Mouse (Mus musculus) limb, embryonic 14.5 days (tissue): ENCODE measurements around the gene Glcci1. TPM values are rescaled to one million over a fixed set of nuclear protein-coding genes. Genes with fewer than 3 reads are reported as not detected.

Experiments used
- ATAC-seq: fragments of 200-750 bp; cut with Nextera tagmentation; 2 replicates; pipeline ENCODE4 v1.8.0; 2017; ENCODE audit warnings: low read depth, moderate number of reproducible peaks, moderate TSS enrichment; ENCODE audit not compliant: low FRiP score
- DNase-seq: peaks from one replicate; pipeline ENCODE4 v3.0.0-alpha.2; 2015; ENCODE audit warnings: low spot score
- H3K27ac ChIP-seq: fragments of 300-500 bp; sonication (generic); replicated peaks from 2 replicates; pipeline ENCODE4 v1.5.1; 2014; ENCODE audit warnings: low read depth, mild to moderate bottlenecking, low read length, moderate library complexity, mixed read lengths
- H3K27me3 ChIP-seq: fragments of 300-500 bp; sonication (generic); 2 replicates; pipeline ENCODE4 v1.6.1; 2014; ENCODE audit warnings: low read length, mixed read lengths; ENCODE audit not compliant: control insufficient read depth, insufficient read depth
- H3K36me3 ChIP-seq: fragments of 300-500 bp; sonication (generic); 2 replicates; pipeline ENCODE4 v1.6.1; 2014; ENCODE audit warnings: mild to moderate bottlenecking, low read length, moderate library complexity, mixed read lengths; ENCODE audit not compliant: control insufficient read depth, insufficient read depth
- H3K4me1 ChIP-seq: fragments of 300-500 bp; sonication (generic); 2 replicates; pipeline ENCODE4 v1.6.1; 2014; ENCODE audit warnings: antibody characterized with exemption, low read length, mixed read lengths; ENCODE audit not compliant: control insufficient read depth, insufficient read depth
- H3K4me2 ChIP-seq: fragments of 300-500 bp; sonication (generic); replicated peaks from 2 replicates; pipeline ENCODE4 v1.6.1; 2014; ENCODE audit warnings: low read depth, mild to moderate bottlenecking, low read length, moderate library complexity; ENCODE audit not compliant: severe bottlenecking
- H3K4me3 ChIP-seq: fragments of 300-500 bp; sonication (generic); replicated peaks from 2 replicates; pipeline ENCODE4 v1.5.1; 2014; ENCODE audit warnings: low read length
- H3K9ac ChIP-seq: fragments of 300-500 bp; sonication (generic); 2 replicates; pipeline ENCODE4 v1.6.1; 2014; ENCODE audit warnings: mild to moderate bottlenecking, low read depth, low read length, moderate library complexity; ENCODE audit not compliant: severe bottlenecking
- H3K9me3 ChIP-seq: fragments of 300-500 bp; sonication (generic); 2 replicates; pipeline ENCODE4 v1.6.1; 2016; ENCODE audit warnings: low read length; ENCODE audit not compliant: control insufficient read depth
- POLR2A ChIP-seq: fragments of 200-500 bp; IDR thresholded peaks from 2 replicates; pipeline ENCODE4 v1.8.0; 2012; ENCODE audit warnings: inconsistent platforms, mild to moderate bottlenecking, moderate library complexity, borderline replicate concordance; ENCODE audit not compliant: insufficient read depth, insufficient read length; ENCODE audit errors: extremely low read depth
- WGBS: fragments of 180-500 bp; shearing (Covaris S2); extraction: QIAGEN DNeasy Blood & Tissue Kit; methylation state at CpG from one replicate; pipeline ENCODE4 v1.1.7; 2014; 5-methylcytosine and 5-hydroxymethylcytosine counted together
- polyA plus RNA-seq, 2 experiments: library from polyadenylated mRNA; depleted of rRNA in 1 of 2; stranded (reverse) in 1 of 2; unstranded in 1 of 2; fragments of >200 nt; fragmentation: Nextera tagmentation in 1 of 2; extraction: Ambion mirVana in 1 of 2; gene quantifications; 2 replicates each; pipeline versions ENCODE4 v1.2.1 to v1.2.3; 2012 to 2014

The Glcci1 gene
- polyA plus RNA-seq, 2 experiments, result 10.1 to 11.9 TPM

DNA sequence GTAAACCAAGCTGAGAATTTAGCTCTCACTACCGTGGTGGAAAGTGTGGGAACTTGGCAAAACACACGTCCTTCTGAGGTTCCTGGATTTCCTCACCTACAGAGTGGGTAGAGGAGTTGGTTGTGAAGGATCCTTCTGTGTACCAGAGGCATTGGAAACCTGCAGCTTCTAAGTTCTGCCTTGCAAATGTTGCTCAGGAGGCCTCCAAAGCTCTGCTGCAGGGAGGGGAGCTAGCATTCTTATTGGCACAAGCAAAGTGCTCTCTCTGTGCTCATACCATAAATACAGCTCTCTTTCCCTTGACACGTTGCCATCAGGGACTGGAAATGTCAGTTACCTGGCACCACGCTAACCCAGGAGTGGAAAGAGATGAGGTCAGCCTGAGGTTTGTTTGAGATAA is 129.5 kb downstream of the Glcci1 start:
- Histone ChIP-seq H3K9ac (no peak overlapping the region), H3K9me3 (no peaks in the 10 kb centered on the region), H3K4me1 (no peaks in the 10 kb centered on the region), H3K4me3 (no peak overlapping the region), H3K36me3 (no peaks in the 10 kb centered on the region), H3K4me2 (no peak overlapping the region), H3K27me3 (no peaks in the 10 kb centered on the region), H3K27ac (no peak overlapping the region)
- DNase-seq, result no peak
- ATAC-seq, result no peak
- 75% methylated on average over 4 of the region's 4 CpGs for WGBS
- no peak for TF ChIP-seq POLR2A

DNA sequence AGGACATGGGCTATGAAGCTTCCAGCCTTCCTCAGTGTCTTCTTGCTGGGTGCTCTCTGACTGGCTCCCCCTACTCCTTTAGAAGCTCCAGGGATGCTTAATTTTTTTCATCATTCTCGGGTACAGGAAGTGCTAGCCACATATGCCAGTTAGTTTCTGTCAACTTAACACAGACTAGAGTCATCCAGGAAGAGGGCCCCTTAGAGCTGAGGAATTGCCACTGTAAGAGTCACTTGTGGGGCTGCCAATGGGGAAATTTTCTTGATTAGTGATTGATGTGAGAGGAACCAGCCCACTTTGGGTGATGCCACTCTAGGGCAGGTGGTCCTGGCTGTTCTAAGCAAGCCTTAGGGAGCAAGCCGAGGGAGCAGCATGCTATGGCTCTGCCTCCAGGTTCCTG is 130.1 kb downstream of the Glcci1 start:
- Histone ChIP-seq H3K4me1 (0 out of 2 replicates have a peak, but pooled peaks cover under 1% of the 10 kb centered on the region), H3K9me3 (no peaks in the 10 kb centered on the region), H3K36me3 (no peaks in the 10 kb centered on the region), H3K4me3 (no peak overlapping the region), H3K27ac (no peak overlapping the region), H3K9ac (no peak overlapping the region), H3K4me2 (no peak overlapping the region), H3K27me3 (no peaks in the 10 kb centered on the region)
- ATAC-seq, result no peak
- WGBS, result 81% methylated on average over 2 of the region's 2 CpGs
- TF ChIP-seq POLR2A, result no peak
- DNase-seq, result no peak

DNA sequence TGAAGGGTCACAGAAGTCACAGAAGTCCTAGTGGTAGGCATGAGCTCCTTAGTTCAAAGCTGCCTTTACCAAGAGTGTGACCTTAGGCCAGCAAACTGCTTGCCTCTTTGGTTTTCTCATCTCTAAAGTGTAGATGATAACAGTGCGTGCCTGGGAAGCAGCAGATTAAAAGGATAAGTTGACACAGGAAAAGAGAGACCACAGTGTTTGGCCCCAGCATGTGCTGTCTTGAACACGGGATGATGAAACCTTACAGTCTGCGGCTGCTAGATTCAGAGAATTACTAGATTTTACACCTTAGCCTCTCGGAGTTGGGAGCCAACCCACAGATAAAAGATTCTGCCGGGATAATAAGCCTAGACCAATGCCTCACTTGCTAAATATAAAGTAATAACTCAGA is 131.5 kb downstream of the Glcci1 start:
- H3K4me1 ChIP-seq, result 0 out of 2 replicates have a peak, but pooled peaks cover 4% of the 10 kb centered on the region
- H3K36me3 ChIP-seq, result no peaks in the 10 kb centered on the region
- ATAC-seq, result no peak
- H3K27me3 ChIP-seq, result no peaks in the 10 kb centered on the region
- H3K27ac ChIP-seq, result no peak overlapping the region
- 90% methylated on average over 5 of the region's 5 CpGs for WGBS
- no peak overlapping the region for H3K9ac ChIP-seq
- H3K4me2 ChIP-seq, result no peak overlapping the region
- H3K4me3 ChIP-seq, result no peak overlapping the region
- no peaks in the 10 kb centered on the region for H3K9me3 ChIP-seq
- no peak for TF ChIP-seq POLR2A
- no peak for DNase-seq

DNA sequence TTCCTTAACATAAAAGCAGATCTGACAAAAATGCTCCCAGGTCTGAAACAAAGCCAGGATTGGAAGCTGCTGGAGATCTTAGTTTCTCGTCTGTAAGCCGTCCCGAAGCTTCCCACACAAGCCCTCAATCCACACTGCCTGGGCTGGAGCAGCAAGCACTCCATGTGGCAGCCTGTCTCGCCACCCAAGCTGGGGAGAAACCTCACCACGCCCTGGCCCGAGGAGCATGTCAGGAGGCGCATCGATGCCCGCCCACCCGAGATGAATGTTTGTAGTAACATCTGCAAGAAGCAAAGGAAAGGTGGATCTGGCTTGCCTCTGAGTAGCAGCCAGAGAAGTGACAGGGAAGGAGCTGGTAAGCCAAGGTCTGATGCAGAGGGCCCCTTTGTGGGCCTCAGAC is 135.3 kb downstream of the Glcci1 start:
- TF ChIP-seq POLR2A, result no peak
- no peaks in the 10 kb centered on the region for H3K36me3 ChIP-seq
- no peak overlapping the region for H3K9ac ChIP-seq
- no peak overlapping the region for H3K4me2 ChIP-seq
- H3K9me3 ChIP-seq, result no peaks in the 10 kb centered on the region
- WGBS, result 61% methylated on average over 10 of the region's 10 CpGs
- ATAC-seq (no peak), DNase-seq (no peak)
- 0 out of 2 replicates have a peak, but pooled peaks cover 4% of the 10 kb centered on the region for H3K4me1 ChIP-seq
- H3K27ac ChIP-seq, result peak overlapping the region; percentile 53
- H3K4me3 ChIP-seq, result no peak overlapping the region
- no peaks in the 10 kb centered on the region for H3K27me3 ChIP-seq

DNA sequence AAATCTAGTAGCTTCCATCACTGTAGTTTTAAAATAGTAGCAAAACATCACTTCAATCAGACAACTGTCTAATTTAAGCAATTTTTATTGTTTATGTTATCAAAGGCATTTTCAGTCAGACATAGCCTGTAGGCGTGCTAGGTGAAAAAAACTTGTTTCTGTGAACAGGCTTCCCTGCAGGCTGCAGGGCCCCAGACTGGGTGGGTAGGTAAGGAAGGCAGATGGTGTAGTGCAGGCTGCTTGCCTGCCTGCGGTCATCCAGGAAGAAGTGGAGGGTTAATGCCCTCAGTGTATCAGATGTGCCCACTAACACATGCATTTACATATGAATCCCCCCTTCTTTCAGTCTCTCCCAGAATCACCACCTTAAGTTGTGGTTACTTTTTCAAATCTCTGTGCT is 136.3 kb downstream of the Glcci1 start:
- TF ChIP-seq POLR2A, result no peak
- H3K4me1 ChIP-seq, result 0 out of 2 replicates have a peak, but pooled peaks cover 4% of the 10 kb centered on the region
- DNase-seq (no peak), ATAC-seq (no peak)
- H3K4me2 ChIP-seq, result no peak overlapping the region
- H3K27me3 ChIP-seq, result no peaks in the 10 kb centered on the region
- no peak overlapping the region for H3K9ac ChIP-seq
- no peak overlapping the region for H3K4me3 ChIP-seq
- H3K9me3 ChIP-seq, result no peaks in the 10 kb centered on the region
- 44% methylated on average over 2 of the region's 2 CpGs for WGBS
- no peak overlapping the region for H3K27ac ChIP-seq
- H3K36me3 ChIP-seq, result no peaks in the 10 kb centered on the region
